ENCODE assay signal across 10 mouse cellular contexts in genomic region chr17:5642918-5643721, GRCm38 (mm10).
A peak's percentile ranks its signal among the peaks of the same experiment; 100 is the strongest.
DNase-seq lines count a peak whose midpoint lies in the region; ATAC-seq and TF ChIP-seq lines count a peak whose summit lies in the region.
"Had no signal": no experiment of that assay in that cellular context is flagged by ENCODE, and none has a peak within 500 bp of the region (broad histone marks: within the 10 kb centered on the region; RNA-seq: fewer than 3 reads in every experiment).

No protein-coding gene starts in this region.

- no peak overlapping the region for H3K4me2 ChIP-seq in forebrain, embryonic 12.5 days
- H3K4me2 ChIP-seq: embryonic facial prominence, embryonic 12.5 days; hindbrain, embryonic 12.5 days had no signal

- H3K9ac ChIP-seq in forebrain, embryonic 12.5 days: no peak overlapping the region
- H3K9ac ChIP-seq: embryonic facial prominence, embryonic 12.5 days; hindbrain, embryonic 12.5 days had no signal

- no peaks in the 10 kb centered on the region for H3K36me3 ChIP-seq in forebrain, embryonic 12.5 days (replicated peaks)
- H3K36me3 ChIP-seq: embryonic facial prominence, embryonic 12.5 days; hindbrain, embryonic 12.5 days had no signal

- H3K4me3 ChIP-seq in lung, adult 2 months (replicated peaks; ENCODE audit: extremely low read depth, low read depth, low read length): no peak overlapping the region
- H3K4me3 ChIP-seq in forebrain, embryonic 12.5 days (replicated peaks): no peak overlapping the region
- H3K4me3 ChIP-seq: embryonic facial prominence, embryonic 12.5 days; hindbrain, embryonic 12.5 days had no signal

- ATAC-seq in forebrain, embryonic 12.5 days (ENCODE audit: low FRiP score): no peak

- 0 out of 2 replicates have a peak, but pooled peaks cover 5% of the 10 kb centered on the region for H3K27me3 ChIP-seq in forebrain, embryonic 12.5 days
- H3K27me3 ChIP-seq: embryonic facial prominence, embryonic 12.5 days; hindbrain, embryonic 12.5 days had no signal

- WGBS in lung, adult 2 months: 59% methylated on average over 15 of the region's 15 CpGs
- 89% methylated on average over 15 of the region's 15 CpGs for WGBS in forebrain, embryonic 12.5 days

- no peaks in the 10 kb centered on the region for H3K4me1 ChIP-seq in lung, adult 2 months (ENCODE audit: control insufficient read depth, insufficient read depth, low read length)
- no peaks in the 10 kb centered on the region for H3K4me1 ChIP-seq in forebrain, embryonic 12.5 days
- H3K4me1 ChIP-seq: embryonic facial prominence, embryonic 12.5 days; hindbrain, embryonic 12.5 days had no signal

- H3K27ac ChIP-seq in forebrain, embryonic 12.5 days: no peak overlapping the region
- H3K27ac ChIP-seq: embryonic facial prominence, embryonic 12.5 days; hindbrain, embryonic 12.5 days had no signal

- TF ChIP-seq POLR2A in lung, adult 2 months (IDR thresholded peaks at IDR 0.05; ENCODE audit: borderline replicate concordance, extremely low read depth, low read depth, low read length): no peak

- TF ChIP-seq CTCF in lung, adult 2 months (IDR thresholded peaks at IDR 0.05; ENCODE audit: insufficient read depth, low read length): no peak

- DNase-seq in Muller cell, postnatal 12 days (ENCODE audit: inconsistent ontology term): peak; percentile 86
- DNase-seq in cerebellum, adult 11-12 months: peak; percentile 77
- peak; percentile 50 for DNase-seq in gastrocnemius, postnatal 25 days
- peak; percentile 13 for DNase-seq in lung, adult 2 months
- DNase-seq in thymus, postnatal 10 days (ENCODE audit: low spot score in 2 of 2): no peak
- DNase-seq in heart, adult 9 months (ENCODE audit: low spot score in 2 of 2): no peak
- DNase-seq in spleen, adult 12 weeks (ENCODE audit: low spot score): no peak

- no peaks in the 10 kb centered on the region for H3K9me3 ChIP-seq in forebrain, embryonic 12.5 days
- H3K9me3 ChIP-seq: embryonic facial prominence, embryonic 12.5 days; hindbrain, embryonic 12.5 days had no signal

Comparison
In these comparisons a context has a peak if more than half of its experiments do, and no peak if none do; other contexts are left out.
1. DNase-seq: peak in Muller cell, postnatal 12 days (single experiment), cerebellum, adult 11-12 months (single experiment), gastrocnemius, postnatal 25 days (single experiment) and lung, adult 2 months (single experiment); none in thymus, postnatal 10 days (0 of 2), heart, adult 9 months (0 of 2) and spleen, adult 12 weeks (single experiment).